In genomic region chr2:38647201-38647606, GRCm38 (mm10) we compare ENCODE assay signal across 8 mouse cellular contexts. TPM values are rescaled to one million over a fixed set of nuclear protein-coding genes. Genes with fewer than 3 reads are reported as not detected.
A peak's percentile ranks its signal among the peaks of the same experiment; 100 is the strongest.
DNase-seq lines count a peak whose midpoint lies in the region; ATAC-seq lines count a peak whose summit lies in the region.

No protein-coding gene starts in this region.

- no peaks in the 10 kb centered on the region for H3K27me3 ChIP-seq in hindbrain, embryonic 14.5 days (ENCODE audit: control insufficient read depth, insufficient read depth, low read length)
- H3K27me3 ChIP-seq in midbrain, embryonic 15.5 days (replicated peaks) = no peaks in the 10 kb centered on the region
- H3K27me3 ChIP-seq in intestine, embryonic 16.5 days (replicated peaks; ENCODE audit: control insufficient read depth, insufficient read depth, low read length) = no peaks in the 10 kb centered on the region

- H3K27ac ChIP-seq in hindbrain, embryonic 14.5 days = peak overlapping the region; percentile 53
- H3K27ac ChIP-seq in midbrain, embryonic 15.5 days = peak overlapping the region; percentile 73
- no peak overlapping the region for H3K27ac ChIP-seq in intestine, embryonic 16.5 days (ENCODE audit: low read length)

- ATAC-seq in frontal cortex, adult (ENCODE audit: low TSS enrichment) = no peak
- ATAC-seq in hindbrain, embryonic 14.5 days (ENCODE audit: low FRiP score) = peak; percentile 59
- peak; percentile 79 for ATAC-seq in midbrain, embryonic 15.5 days (replicated peaks)
- no peak for ATAC-seq in erythroid progenitor cell, adult 5-6 weeks (replicated peaks; ENCODE audit: low FRiP score, poor library complexity, severe bottlenecking)
- ATAC-seq in intestine, embryonic 16.5 days = no peak

- H3K4me1 ChIP-seq in hindbrain, embryonic 14.5 days (replicated peaks; ENCODE audit: control insufficient read depth, insufficient read depth, low read length) = peaks cover 18% of the 10 kb centered on the region
- peaks cover 24% of the 10 kb centered on the region for H3K4me1 ChIP-seq in midbrain, embryonic 15.5 days
- peaks cover 6% of the 10 kb centered on the region for H3K4me1 ChIP-seq in intestine, embryonic 16.5 days (ENCODE audit: control insufficient read depth, insufficient read depth, low read length)

- no peaks in the 10 kb centered on the region for H3K36me3 ChIP-seq in hindbrain, embryonic 14.5 days (replicated peaks; ENCODE audit: control insufficient read depth, insufficient read depth)
- H3K36me3 ChIP-seq in midbrain, embryonic 15.5 days (replicated peaks) = no peaks in the 10 kb centered on the region
- no peaks in the 10 kb centered on the region for H3K36me3 ChIP-seq in intestine, embryonic 16.5 days (ENCODE audit: control insufficient read depth, insufficient read depth, low read length)

- DNase-seq in frontal cortex, postnatal 14 days (ENCODE audit: low spot score in 2 of 2) = peak; percentile 33 to 37
- peak; percentile 69 for DNase-seq in cerebellum, adult 11-12 months
- peak; percentile 51 for DNase-seq in hindbrain, embryonic 14.5 days (ENCODE audit: low spot score)
- no peak for DNase-seq in ovary, adult 18-20 months (ENCODE audit: low spot score)

- no peak overlapping the region for H3K4me3 ChIP-seq in hindbrain, embryonic 14.5 days (replicated peaks; ENCODE audit: low read length)
- H3K4me3 ChIP-seq in midbrain, embryonic 15.5 days = no peak overlapping the region
- no peak overlapping the region for H3K4me3 ChIP-seq in intestine, embryonic 16.5 days (ENCODE audit: low read length)

- H3K9me3 ChIP-seq in hindbrain, embryonic 14.5 days (ENCODE audit: control insufficient read depth, low read length) = no peaks in the 10 kb centered on the region
- no peaks in the 10 kb centered on the region for H3K9me3 ChIP-seq in midbrain, embryonic 15.5 days
- H3K9me3 ChIP-seq in intestine, embryonic 16.5 days (ENCODE audit: control insufficient read depth, low read length) = no peaks in the 10 kb centered on the region

- 55% methylated on average over 8 of the region's 8 CpGs for WGBS in hindbrain, embryonic 14.5 days
- 47% methylated on average over 8 of the region's 8 CpGs for WGBS in midbrain, embryonic 15.5 days
- 60% methylated on average over 8 of the region's 8 CpGs for WGBS in intestine, embryonic 16.5 days

- 0 out of 2 replicates have a peak overlapping the region, but pooled peaks have one; percentile 12 for H3K9ac ChIP-seq in hindbrain, embryonic 14.5 days
- H3K9ac ChIP-seq in midbrain, embryonic 15.5 days = no peak overlapping the region
- no peak overlapping the region for H3K9ac ChIP-seq in intestine, embryonic 16.5 days (ENCODE audit: low read depth, low read length)

- H3K4me2 ChIP-seq in hindbrain, embryonic 14.5 days (replicated peaks) = no peak overlapping the region
- peak overlapping the region; percentile 8; the same call in 1 of the 2 replicates for H3K4me2 ChIP-seq in midbrain, embryonic 15.5 days
- no peak overlapping the region for H3K4me2 ChIP-seq in intestine, embryonic 16.5 days (ENCODE audit: low read depth, low read length)

RNA-seq across cellular contexts. Expression of gene Psmb7, which starts 3.3 kb away (rescaled TPM):
- polyA plus RNA-seq in hindbrain, embryonic 14.5 days (2014; fragmentation: Nextera tagmentation; extraction: Ambion mirVana) = 291 and 305 TPM in 2 replicates
- 260 and 270 TPM in 2 replicates for polyA plus RNA-seq in midbrain, embryonic 15.5 days (2015; fragmentation: Nextera tagmentation; extraction: Ambion mirVana)
- total RNA-seq in erythroid progenitor cell, adult 5-6 weeks (2015; ENCODE audit: low replicate concordance) = 76.3 and 132 TPM in 2 replicates
- 102 and 108 TPM in 2 replicates for total RNA-seq in erythroid progenitor cell, adult 5-6 weeks (2017; ENCODE audit: low replicate concordance)
- 214 and 234 TPM in 2 replicates for polyA plus RNA-seq in intestine, embryonic 16.5 days (2015; fragmentation: Nextera tagmentation; extraction: Ambion mirVana)

Comparison
In these comparisons a context has a peak if more than half of its experiments do, and no peak if none do; other contexts are left out.
1. ATAC-seq: peak in hindbrain, embryonic 14.5 days (single experiment) and midbrain, embryonic 15.5 days (single experiment); none in frontal cortex, adult (single experiment), erythroid progenitor cell, adult 5-6 weeks (single experiment) and intestine, embryonic 16.5 days (single experiment).